8 mouse cellular contexts compared by ENCODE assay signal in genomic region chr16:10873654-10874053, GRCm38 (mm10). TPM values are rescaled to one million over a fixed set of nuclear protein-coding genes. Genes with fewer than 3 reads are reported as not detected.
DNase-seq lines count a peak whose midpoint lies in the region; ATAC-seq and TF ChIP-seq lines count a peak whose summit lies in the region.

No protein-coding gene starts in this region.

- WGBS in liver, embryonic 13.5 days (ENCODE audit: insufficient replicate concordance) = 2% methylated on average over 5 of the region's 5 CpGs
- WGBS in neural tube, embryonic 13.5 days = 5% methylated on average over 5 of the region's 5 CpGs

- ATAC-seq in erythroid progenitor cell, adult 5-6 weeks (replicated peaks; ENCODE audit: low FRiP score, poor library complexity, severe bottlenecking) = peak; percentile 61; the same call in 1 of the 2 replicates
- no peak for ATAC-seq in liver, embryonic 13.5 days (ENCODE audit: low read depth)
- ATAC-seq in neural tube, embryonic 13.5 days (ENCODE audit: low read depth) = peak; percentile 59

- no peak for TF ChIP-seq POLR2A in brain, embryonic 14.5 days (IDR thresholded peaks at IDR 0.05; ENCODE audit: borderline replicate concordance, extremely low read depth, insufficient read depth, insufficient read length, poor library complexity, severe bottlenecking)
- TF ChIP-seq POLR2A in testis, adult 2 months (IDR thresholded peaks at IDR 0.05; ENCODE audit: control insufficient read depth, low read depth, low read length) = no peak

- intact Hi-C loops in heart, postnatal 10 days (cut with DNase I) = loop anchor here (1.0 to 2.0 kb wide), 3 partner anchors 161 to 545 kb away; no protein-coding TSS in a partner anchor

- H3K36me3 ChIP-seq in liver, embryonic 13.5 days = no peaks in the 10 kb centered on the region
- H3K36me3 ChIP-seq in neural tube, embryonic 13.5 days = no peaks in the 10 kb centered on the region
- no peaks in the 10 kb centered on the region for H3K36me3 ChIP-seq in testis, adult 2 months (ENCODE audit: control insufficient read depth, insufficient read depth, low read length)

- H3K4me2 ChIP-seq in liver, embryonic 13.5 days = no peak overlapping the region
- no peak overlapping the region for H3K4me2 ChIP-seq in neural tube, embryonic 13.5 days

- H3K4me1 ChIP-seq in liver, embryonic 13.5 days (replicated peaks) = peaks cover 3% of the 10 kb centered on the region; the same call in 1 of the 2 replicates
- peaks cover 7% of the 10 kb centered on the region for H3K4me1 ChIP-seq in neural tube, embryonic 13.5 days (replicated peaks)
- no peaks in the 10 kb centered on the region for H3K4me1 ChIP-seq in testis, adult 2 months (ENCODE audit: control insufficient read depth, insufficient read depth, low read length)

- H3K27me3 ChIP-seq in liver, embryonic 13.5 days = peaks cover 5% of the 10 kb centered on the region
- H3K27me3 ChIP-seq in neural tube, embryonic 13.5 days = no peaks in the 10 kb centered on the region
- no peaks in the 10 kb centered on the region for H3K27me3 ChIP-seq in testis, adult 2 months (ENCODE audit: control insufficient read depth, insufficient read depth, low read length)

- DNase-seq in CD8-positive naive resting alpha-beta T cell, adult 2 months (ENCODE audit: low read depth in 2 of 2, low spot score in 2 of 2) = peak; percentile 84 to 89
- peak; percentile 89 for DNase-seq in brain, embryonic 14.5 days (ENCODE audit: low read depth)
- peak; percentile 86 to 93 for DNase-seq in heart, postnatal 10 days
- peak; percentile 77 to 91 for DNase-seq in kidney, postnatal 25 days
- DNase-seq in liver, embryonic 13.5 days = peak; percentile 55

- no peak overlapping the region for H3K27ac ChIP-seq in liver, embryonic 13.5 days
- no peak overlapping the region for H3K27ac ChIP-seq in neural tube, embryonic 13.5 days (replicated peaks)
- H3K27ac ChIP-seq in testis, adult 2 months (ENCODE audit: control insufficient read depth, insufficient read depth, low read depth, low read length) = no peak overlapping the region

- H3K4me3 ChIP-seq in liver, embryonic 13.5 days (replicated peaks) = no peak overlapping the region
- no peak overlapping the region for H3K4me3 ChIP-seq in neural tube, embryonic 13.5 days
- H3K4me3 ChIP-seq in testis, adult 2 months (ENCODE audit: control insufficient read depth, low read depth, low read length) = no peak overlapping the region

- no peaks in the 10 kb centered on the region for H3K9me3 ChIP-seq in liver, embryonic 13.5 days (replicated peaks)
- H3K9me3 ChIP-seq in neural tube, embryonic 13.5 days = no peaks in the 10 kb centered on the region

- peak; percentile 95 for TF ChIP-seq CTCF in brain, embryonic 14.5 days (IDR thresholded peaks at IDR 0.05; ENCODE audit: borderline replicate concordance, extremely low read depth, insufficient read depth, insufficient read length)
- peak; percentile 95 for TF ChIP-seq CTCF in testis, adult 2 months (IDR thresholded peaks at IDR 0.05; ENCODE audit: control insufficient read depth, insufficient read depth, insufficient replicate concordance, low read depth, low read length)

- H3K9ac ChIP-seq in liver, embryonic 13.5 days = no peak overlapping the region
- H3K9ac ChIP-seq in neural tube, embryonic 13.5 days = no peak overlapping the region

RNA-seq across cellular contexts. Expression of gene Rmi2, which starts 38.8 kb away (rescaled TPM):
- 2.3 and 3.0 TPM in 2 replicates for polyA plus RNA-seq in brain, embryonic 14.5 days (2012; rRNA removed)
- 1.3 and 3.6 TPM in 2 replicates for total RNA-seq in erythroid progenitor cell, adult 5-6 weeks (2015; ENCODE audit: low replicate concordance)
- total RNA-seq in erythroid progenitor cell, adult 5-6 weeks (2017; ENCODE audit: low replicate concordance) = 2.0 and 3.2 TPM in 2 replicates
- 1 to 10 TPM; 2.0 TPM for total RNA-seq in heart, postnatal 10 days (2021)
- polyA plus RNA-seq in liver, embryonic 13.5 days (2015; fragmentation: Nextera tagmentation; extraction: Ambion mirVana) = 2.1 and 2.3 TPM in 2 replicates
- polyA plus RNA-seq in neural tube, embryonic 13.5 days (2015; fragmentation: Nextera tagmentation; extraction: Ambion mirVana) = 0.55 and 0.68 TPM in 2 replicates
- polyA plus RNA-seq in testis, adult 2 months (2012; rRNA removed) = 1.5 and 1.7 TPM in 2 replicates
